Mouse (Mus musculus): ENCODE measurements around the gene Tmem176b. TPM values are rescaled to one million over a fixed set of nuclear protein-coding genes. Genes with fewer than 3 reads are reported as not detected.

The Tmem176b gene
- polyA plus RNA-seq, 1 experiment: 1,411 TPM

- H3K4me1 ChIP-seq (ENCODE audit: control insufficient read depth, insufficient read depth, low read length): peaks cover 5% of the 10 kb centered on the region; the same call in 1 of the 2 replicates
- no peaks in the 10 kb centered on the region for H3K36me3 ChIP-seq (ENCODE audit: control insufficient read depth, insufficient read depth, low read length)
- DNase-seq: peak; percentile 46
- TF ChIP-seq POLR2A (IDR thresholded peaks at IDR 0.05; ENCODE audit: low read depth, low read length): no peak
- TF ChIP-seq CTCF (conservative IDR thresholded peaks at IDR 0.05; ENCODE audit: insufficient read depth, insufficient read length, low read depth, low read length): no peak
- WGBS: 70% methylated on average over 2 of the region's 2 CpGs
- H3K27ac ChIP-seq (ENCODE audit: insufficient read depth, low read depth, low read length): peak overlapping the region; percentile 80
- no peaks in the 10 kb centered on the region for H3K27me3 ChIP-seq (replicated peaks; ENCODE audit: control insufficient read depth, insufficient read depth, low read length)
- H3K4me3 ChIP-seq (ENCODE audit: insufficient read depth, low read depth, low read length): no peak overlapping the region
These were observed 55.7 kb downstream of the Tmem176b start for GRCm38 (mm10) chr6:48785601-48786000.

- no peak overlapping the region for H3K4me3 ChIP-seq (ENCODE audit: insufficient read depth, low read depth, low read length)
- WGBS: 22% methylated on average over 1 of the region's 1 CpGs
- no peaks in the 10 kb centered on the region for H3K36me3 ChIP-seq (ENCODE audit: control insufficient read depth, insufficient read depth, low read length)
- peaks cover 5% of the 10 kb centered on the region; the same call in 1 of the 2 replicates for H3K4me1 ChIP-seq (ENCODE audit: control insufficient read depth, insufficient read depth, low read length)
- H3K27ac ChIP-seq (ENCODE audit: insufficient read depth, low read depth, low read length): peak overlapping the region; percentile 80
- TF ChIP-seq CTCF (conservative IDR thresholded peaks at IDR 0.05; ENCODE audit: insufficient read depth, insufficient read length, low read depth, low read length): no peak
- no peak for TF ChIP-seq POLR2A (IDR thresholded peaks at IDR 0.05; ENCODE audit: low read depth, low read length)
- H3K27me3 ChIP-seq (replicated peaks; ENCODE audit: control insufficient read depth, insufficient read depth, low read length): no peaks in the 10 kb centered on the region
- peak; percentile 92 for DNase-seq
These were observed 56.1 kb downstream of the Tmem176b start for GRCm38 (mm10) chr6:48785189-48785588.

GRCm38 (mm10) chr6:48784406-48784805 is 56.9 kb downstream of the Tmem176b start:
- no peak for DNase-seq
- WGBS: 87% methylated on average over 1 of the region's 1 CpGs
- Histone ChIP-seq H3K36me3 (ENCODE audit: control insufficient read depth, insufficient read depth, low read length) (no peaks in the 10 kb centered on the region), H3K4me3 (ENCODE audit: insufficient read depth, low read depth, low read length) (no peak overlapping the region), H3K27me3 (replicated peaks; ENCODE audit: control insufficient read depth, insufficient read depth, low read length) (no peaks in the 10 kb centered on the region), H3K27ac (ENCODE audit: insufficient read depth, low read depth, low read length) (peak overlapping the region; percentile 21), H3K4me1 (ENCODE audit: control insufficient read depth, insufficient read depth, low read length) (peaks cover 5% of the 10 kb centered on the region; the same call in 1 of the 2 replicates)
- TF ChIP-seq CTCF (conservative IDR thresholded peaks at IDR 0.05; ENCODE audit: insufficient read depth, insufficient read length, low read depth, low read length) (no peak), POLR2A (IDR thresholded peaks at IDR 0.05; ENCODE audit: low read depth, low read length) (no peak)

Other genes starting within 250 kb of the Tmem176b start
- 49.2 and 73.1 TPM in 2 replicates for gene Repin1, start 247.6 kb downstream of the Tmem176b start, polyA plus RNA-seq (2012; rRNA removed)
- gene Gm44965, start 247.6 kb downstream of the Tmem176b start, polyA plus RNA-seq (2012; rRNA removed): 0.42 and 0.49 TPM in 2 replicates
- gene Zfp775, start 239.4 kb downstream of the Tmem176b start, polyA plus RNA-seq (2012; rRNA removed): 4.3 and 6.1 TPM in 2 replicates
- 30.9 and 37.4 TPM in 2 replicates for gene AI854703, start 214.7 kb downstream of the Tmem176b start, polyA plus RNA-seq (2012; rRNA removed)
- 6.1 and 9.1 TPM in 2 replicates for gene Gimap8, start 194.3 kb downstream of the Tmem176b start, polyA plus RNA-seq (2012; rRNA removed)
- gene Gimap9, start 165.4 kb downstream of the Tmem176b start, polyA plus RNA-seq (2012; rRNA removed): 6.8 and 10.1 TPM in 2 replicates
- gene Gimap4, start 156.9 kb downstream of the Tmem176b start, polyA plus RNA-seq (2012; rRNA removed): 27.5 and 44.3 TPM in 2 replicates
- gene Gimap6, start 133.3 kb downstream of the Tmem176b start, polyA plus RNA-seq (2012; rRNA removed): 14.2 and 24.0 TPM in 2 replicates
- not detected in 2 replicates for gene Gm28053, start 122.9 kb downstream of the Tmem176b start, polyA plus RNA-seq (2012; rRNA removed)
- 0.20 and 0.97 TPM in 2 replicates for gene Gimap7, start 122.9 kb downstream of the Tmem176b start, polyA plus RNA-seq (2012; rRNA removed)
- 8.3 and 10.0 TPM in 2 replicates for gene Gimap1, start 102.4 kb downstream of the Tmem176b start, polyA plus RNA-seq (2012; rRNA removed)
- gene Gimap5, start 95.3 kb downstream of the Tmem176b start, polyA plus RNA-seq (2012; rRNA removed): 16.2 and 19.6 TPM in 2 replicates
- gene Gimap3, start 70.6 kb downstream of the Tmem176b start, polyA plus RNA-seq (2012; rRNA removed): 3.1 and 10.6 TPM in 2 replicates
- gene Tmem176a, start 577 bp downstream of the Tmem176b start, polyA plus RNA-seq (2012; rRNA removed): 509 and 544 TPM in 2 replicates
- 7.3 and 7.7 TPM in 2 replicates for gene Aoc1, start 31.4 kb upstream of the Tmem176b start, polyA plus RNA-seq (2012; rRNA removed)
- not detected in 2 replicates for gene 1600015I10Rik, start 88.4 kb upstream of the Tmem176b start, polyA plus RNA-seq (2012; rRNA removed)
- not detected in 2 replicates for gene Doxl2, start 133.5 kb upstream of the Tmem176b start, polyA plus RNA-seq (2012; rRNA removed)
- gene Svs1, start 145.4 kb upstream of the Tmem176b start, polyA plus RNA-seq (2012; rRNA removed): 0.05 TPM in 1 of 2 replicates, not detected in the other
- gene Gpnmb, start 195.1 kb upstream of the Tmem176b start, polyA plus RNA-seq (2012; rRNA removed): 1.2 and 1.7 TPM in 2 replicates
- gene Malsu1, start 232.3 kb upstream of the Tmem176b start, polyA plus RNA-seq (2012; rRNA removed): 22.7 and 27.0 TPM in 2 replicates